Mouse (Mus musculus) midbrain, postnatal 0 days (tissue): ENCODE measurements at regions not wholly inside any gene's neighbourhood (a gene's known extent, or its start where the extent isn't known, plus 50 kb on each side); places are given as distances from the start of the nearest gene placed in this dataset.

ENCODE experiments used
- ATAC-seq: fragments of 200-750 bp; cut with Nextera tagmentation; 2 replicates; pipeline ENCODE4 v1.8.0; 2017; ENCODE audit warnings: moderate number of reproducible peaks, mild to moderate bottlenecking, moderate TSS enrichment, moderate library complexity; ENCODE audit not compliant: low FRiP score
- DNase-seq: peaks from one replicate; pipeline ENCODE4 v3.0.0-alpha.2; 2015; ENCODE audit warnings: low spot score
- H3K27ac ChIP-seq: fragments of 300-500 bp; sonication (generic); 2 replicates; pipeline ENCODE4 v1.5.1; 2014; ENCODE audit warnings: low read depth, mild to moderate bottlenecking, low read length, mixed read lengths
- H3K27me3 ChIP-seq: fragments of 300-500 bp; sonication (generic); 2 replicates; pipeline ENCODE4 v1.6.1; 2014; ENCODE audit warnings: low read length, control low read depth, mixed read lengths; ENCODE audit not compliant: insufficient read depth
- H3K36me3 ChIP-seq: fragments of 300-500 bp; sonication (generic); 2 replicates; pipeline ENCODE4 v1.6.1; 2014; ENCODE audit warnings: low read length, control low read depth, mixed read lengths; ENCODE audit not compliant: insufficient read depth
- H3K4me1 ChIP-seq: fragments of 300-500 bp; sonication (generic); 2 replicates; pipeline ENCODE4 v1.6.1; 2014; ENCODE audit warnings: mild to moderate bottlenecking, control low read depth, antibody characterized with exemption, low read length, mixed read lengths; ENCODE audit not compliant: insufficient read depth
- H3K4me2 ChIP-seq: fragments of 300-500 bp; sonication (generic); 2 replicates; pipeline ENCODE4 v1.6.1; 2014; ENCODE audit warnings: low read depth, mild to moderate bottlenecking, low read length, mixed read lengths; ENCODE audit not compliant: poor library complexity, severe bottlenecking
- H3K4me3 ChIP-seq: fragments of 300-500 bp; sonication (generic); 2 replicates; pipeline ENCODE4 v1.5.1; 2014; ENCODE audit warnings: low read depth, mild to moderate bottlenecking, low read length, moderate library complexity
- H3K9ac ChIP-seq: fragments of 300-500 bp; sonication (generic); replicated peaks from 2 replicates; pipeline ENCODE4 v1.6.1; 2014; ENCODE audit warnings: mild to moderate bottlenecking, low read length, moderate library complexity, mixed read lengths; ENCODE audit not compliant: poor library complexity, severe bottlenecking
- H3K9me3 ChIP-seq: fragments of 300-500 bp; sonication (generic); 2 replicates; pipeline ENCODE4 v1.6.1; 2016; ENCODE audit warnings: low read length, control low read depth
- CTCF ChIP-seq: IDR thresholded peaks from 2 replicates; pipeline ENCODE4 v1.5.1; 2016; ENCODE audit warnings: antibody characterized with exemption, mild to moderate bottlenecking
- WGBS: fragments of 180-500 bp; shearing (Covaris S2); extraction: QIAGEN DNeasy Blood & Tissue Kit; methylation state at CpG from one replicate; pipeline ENCODE4 v1.1.7; 2014; 5-methylcytosine and 5-hydroxymethylcytosine counted together

DNA sequence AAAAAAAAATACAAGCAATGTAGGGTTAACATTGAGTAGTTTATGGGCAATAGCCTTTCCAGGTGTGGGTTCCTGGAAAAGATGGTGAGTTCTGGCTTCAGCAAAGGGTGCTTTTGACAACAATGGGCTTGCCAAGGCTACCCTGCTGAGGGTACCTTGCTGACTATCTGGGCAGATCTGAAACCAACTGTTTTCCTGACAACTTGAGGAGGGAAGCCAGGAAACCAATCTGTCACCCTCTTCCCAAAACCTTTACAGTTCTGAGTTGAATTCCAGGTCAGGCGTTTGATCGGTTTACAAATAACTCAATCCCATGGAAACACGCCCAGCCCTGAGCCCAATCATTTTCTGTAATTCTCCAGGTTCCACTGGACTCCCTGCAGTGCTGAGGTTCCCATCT lies 336.6 kb downstream of the Prdm2 start:
- no peak for TF ChIP-seq CTCF
- Histone ChIP-seq H3K9me3 (no peaks in the 10 kb centered on the region), H3K27me3 (no peaks in the 10 kb centered on the region), H3K27ac (no peak overlapping the region), H3K4me3 (no peak overlapping the region), H3K4me2 (no peak overlapping the region), H3K9ac (no peak overlapping the region), H3K36me3 (no peaks in the 10 kb centered on the region), H3K4me1 (no peaks in the 10 kb centered on the region)
- WGBS: 95% methylated on average over 3 of the region's 3 CpGs
- ATAC-seq (no peak), DNase-seq (peak; percentile 26)

DNA sequence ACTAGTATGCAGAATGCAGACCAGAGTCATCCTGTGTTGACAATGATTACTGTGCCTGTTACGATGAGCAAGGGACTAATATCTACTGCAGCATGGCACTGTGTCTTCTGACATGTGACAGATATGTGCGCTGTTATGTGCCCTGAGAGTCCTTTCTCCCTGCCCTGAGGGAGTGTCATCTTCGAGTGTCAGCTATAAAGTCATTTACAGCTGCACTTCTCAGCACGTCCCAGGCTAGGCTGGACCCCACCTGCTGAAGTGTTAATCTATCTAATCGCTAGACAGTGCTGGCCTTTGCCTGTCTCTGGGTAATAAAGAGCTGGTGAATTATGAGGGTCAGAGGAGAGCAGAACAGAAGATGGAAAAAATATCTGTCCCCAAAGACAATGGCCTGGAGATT lies 337.7 kb downstream of the Prdm2 start:
- Histone ChIP-seq H3K4me1 (no peaks in the 10 kb centered on the region), H3K9me3 (no peaks in the 10 kb centered on the region), H3K4me3 (no peak overlapping the region), H3K36me3 (no peaks in the 10 kb centered on the region), H3K27me3 (no peaks in the 10 kb centered on the region), H3K9ac (no peak overlapping the region), H3K27ac (no peak overlapping the region), H3K4me2 (no peak overlapping the region)
- DNase-seq (no peak), ATAC-seq (no peak)
- WGBS: 73% methylated on average over 5 of the region's 5 CpGs
- TF ChIP-seq CTCF: no peak

DNA sequence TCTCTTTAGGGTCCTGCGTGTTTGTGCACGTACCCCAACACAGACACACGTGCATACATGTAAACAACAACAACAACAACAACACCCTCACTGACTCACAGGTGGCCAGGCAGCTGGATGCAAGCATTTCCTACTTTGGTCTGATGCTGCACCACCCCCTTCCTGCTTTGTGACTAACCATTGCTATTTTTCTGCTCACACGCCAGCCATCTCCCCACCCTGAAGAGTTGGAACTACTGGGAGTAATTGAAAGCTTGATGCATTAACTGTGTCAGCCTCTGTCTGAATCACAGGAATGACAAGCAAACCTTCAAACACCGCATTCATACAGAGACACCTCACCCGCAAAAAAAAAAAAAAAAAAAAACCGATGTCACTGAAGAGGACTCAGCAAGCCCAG lies 346.5 kb downstream of the Prdm2 start:
- Histone ChIP-seq H3K4me2 (no peak overlapping the region), H3K9ac (no peak overlapping the region), H3K36me3 (no peaks in the 10 kb centered on the region), H3K27me3 (no peaks in the 10 kb centered on the region), H3K9me3 (no peaks in the 10 kb centered on the region), H3K4me3 (no peak overlapping the region), H3K27ac (no peak overlapping the region), H3K4me1 (no peaks in the 10 kb centered on the region)
- DNase-seq (no peak), ATAC-seq (no peak)
- WGBS: 80% methylated on average over 7 of the region's 7 CpGs
- TF ChIP-seq CTCF: no peak

DNA sequence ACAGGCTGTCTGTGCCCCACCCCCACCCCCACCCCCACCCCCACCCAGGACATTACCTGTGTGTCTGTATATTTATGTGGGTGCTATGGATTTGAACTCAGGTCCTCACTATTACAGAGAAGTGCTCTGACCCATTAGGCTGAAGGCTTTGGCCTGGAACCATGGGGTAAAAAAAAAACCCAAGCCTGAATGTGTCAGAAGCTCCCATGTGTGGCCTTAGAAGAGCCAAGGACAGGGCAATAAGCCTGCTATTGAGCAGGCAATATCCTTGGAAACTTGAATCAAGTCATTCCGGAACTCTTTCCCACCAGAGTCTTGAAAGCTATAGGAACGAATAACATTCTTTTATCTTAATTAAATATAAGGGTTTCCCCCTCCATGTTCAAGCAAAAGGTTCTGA lies 347.2 kb downstream of the Prdm2 start:
- Histone ChIP-seq H3K4me3 (no peak overlapping the region), H3K9me3 (no peaks in the 10 kb centered on the region), H3K4me2 (no peak overlapping the region), H3K9ac (no peak overlapping the region), H3K36me3 (no peaks in the 10 kb centered on the region), H3K27me3 (no peaks in the 10 kb centered on the region), H3K27ac (no peak overlapping the region), H3K4me1 (no peaks in the 10 kb centered on the region)
- no peak for DNase-seq
- 91% methylated on average over 2 of the region's 2 CpGs for WGBS
- no peak for ATAC-seq
- no peak for TF ChIP-seq CTCF

DNA sequence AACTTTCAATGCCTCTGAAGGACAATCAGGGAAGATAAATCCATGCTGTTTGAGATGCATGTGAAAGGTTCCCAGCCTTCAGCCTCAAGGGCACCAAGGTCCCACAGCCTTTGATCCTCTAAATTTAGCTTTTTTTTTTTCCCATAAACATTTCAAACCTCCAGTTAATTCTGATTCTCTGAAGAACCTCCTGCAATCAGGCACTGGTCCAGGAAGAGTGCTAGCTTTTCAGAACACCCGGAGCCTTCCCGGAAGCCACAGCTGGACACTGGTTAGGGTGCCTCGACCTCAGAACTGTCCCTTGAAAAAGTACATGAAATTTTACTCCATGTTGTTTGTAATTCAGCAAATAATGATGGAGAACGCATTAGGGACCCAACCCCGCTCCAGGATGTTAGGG lies 348.9 kb downstream of the Prdm2 start:
- Histone ChIP-seq H3K9ac (no peak overlapping the region), H3K36me3 (no peaks in the 10 kb centered on the region), H3K4me2 (no peak overlapping the region), H3K27ac (no peak overlapping the region), H3K4me3 (no peak overlapping the region), H3K27me3 (no peaks in the 10 kb centered on the region), H3K9me3 (no peaks in the 10 kb centered on the region), H3K4me1 (no peaks in the 10 kb centered on the region)
- DNase-seq: no peak
- TF ChIP-seq CTCF: no peak
- no peak for ATAC-seq
- 83% methylated on average over 5 of the region's 5 CpGs for WGBS

DNA sequence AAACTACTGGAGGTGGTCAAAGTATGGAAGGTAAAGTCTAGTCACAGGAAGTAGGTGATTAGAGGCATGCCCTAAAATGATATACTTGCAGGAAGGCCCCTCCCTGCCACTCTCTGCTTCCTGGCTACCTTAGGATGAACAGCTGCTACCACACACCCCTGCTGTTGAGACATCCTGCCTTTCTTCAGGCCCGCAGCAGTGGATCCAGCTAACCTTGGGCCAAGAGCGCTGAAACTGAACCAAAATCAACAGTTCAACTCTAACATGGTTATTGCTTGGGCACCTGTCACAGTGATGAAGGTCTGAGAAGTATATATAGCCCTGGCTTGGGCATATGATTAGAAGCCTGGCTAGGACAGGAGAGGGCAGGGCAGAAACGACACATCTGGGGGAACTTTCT lies 352.4 kb downstream of the Prdm2 start:
- Histone ChIP-seq H3K4me2 (no peak overlapping the region), H3K27me3 (no peaks in the 10 kb centered on the region), H3K27ac (no peak overlapping the region), H3K36me3 (no peaks in the 10 kb centered on the region), H3K9ac (no peak overlapping the region), H3K4me1 (no peaks in the 10 kb centered on the region), H3K4me3 (no peak overlapping the region), H3K9me3 (no peaks in the 10 kb centered on the region)
- WGBS: 88% methylated on average over 3 of the region's 3 CpGs
- DNase-seq (no peak), ATAC-seq (no peak)
- TF ChIP-seq CTCF: no peak

DNA sequence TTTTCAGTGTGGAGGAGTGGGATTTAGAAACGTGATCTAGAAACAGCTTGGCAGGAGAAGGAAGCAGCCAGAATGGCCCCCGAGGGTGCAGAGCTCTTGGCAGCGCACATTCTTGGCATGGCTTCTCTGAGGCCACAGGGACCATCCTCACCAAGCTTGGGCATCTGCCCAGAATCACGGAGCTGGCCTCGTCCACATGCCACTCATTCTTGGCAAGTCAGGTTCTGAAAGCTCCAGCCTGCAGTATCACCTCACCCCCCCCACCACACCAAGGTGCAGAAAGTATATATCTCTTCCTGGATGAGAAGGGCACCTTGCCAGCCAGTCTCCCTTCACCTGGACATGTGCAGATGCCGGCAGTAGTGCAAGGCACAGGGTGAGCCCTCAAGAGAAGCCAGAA lies 356.2 kb downstream of the Prdm2 start:
- Histone ChIP-seq H3K27ac (no peak overlapping the region), H3K9me3 (no peaks in the 10 kb centered on the region), H3K27me3 (no peaks in the 10 kb centered on the region), H3K4me1 (no peaks in the 10 kb centered on the region), H3K4me3 (no peak overlapping the region), H3K36me3 (no peaks in the 10 kb centered on the region), H3K9ac (no peak overlapping the region), H3K4me2 (no peak overlapping the region)
- DNase-seq: peak; percentile 84
- 56% methylated on average over 6 of the region's 6 CpGs for WGBS
- no peak for TF ChIP-seq CTCF
- no peak for ATAC-seq
